Mouse (Mus musculus) limb, embryonic 11.5 days (tissue): ENCODE data around the gene Otulin. TPM values are rescaled to one million over a fixed set of nuclear protein-coding genes. Genes with fewer than 3 reads are reported as not detected.

Experiments
- ATAC-seq: fragments of 200-750 bp; cut with Nextera tagmentation; 2 replicates; pipeline ENCODE4 v1.8.0; 2017; ENCODE audit warnings: low read depth; ENCODE audit not compliant: insufficient number of reproducible peaks, low FRiP score, low TSS enrichment
- DNase-seq: peaks from one replicate; pipeline ENCODE4 v3.0.0-alpha.2; 2015; ENCODE audit warnings: low spot score
- H3K27ac ChIP-seq: fragments of 300-500 bp; sonication (generic); replicated peaks from 2 replicates; pipeline ENCODE4 v1.5.1; 2014; ENCODE audit warnings: low read depth, mild to moderate bottlenecking, low read length
- H3K27me3 ChIP-seq: fragments of 300-500 bp; sonication (generic); 2 replicates; pipeline ENCODE4 v1.6.1; 2014; ENCODE audit warnings: mild to moderate bottlenecking, low read length, mixed read lengths; ENCODE audit not compliant: control insufficient read depth, insufficient read depth
- H3K36me3 ChIP-seq: fragments of 300-500 bp; sonication (generic); 2 replicates; pipeline ENCODE4 v1.6.1; 2014; ENCODE audit warnings: mild to moderate bottlenecking, low read length, moderate library complexity, mixed read lengths; ENCODE audit not compliant: control insufficient read depth, insufficient read depth
- H3K4me1 ChIP-seq: fragments of 300-500 bp; sonication (generic); 2 replicates; pipeline ENCODE4 v1.6.1; 2014; ENCODE audit warnings: low read length, mixed read lengths; ENCODE audit not compliant: control insufficient read depth, insufficient read depth
- H3K4me2 ChIP-seq: fragments of 300-500 bp; sonication (generic); 2 replicates; pipeline ENCODE4 v1.6.1; 2014; ENCODE audit warnings: low read depth, mild to moderate bottlenecking, moderate library complexity; ENCODE audit not compliant: severe bottlenecking
- H3K4me3 ChIP-seq: fragments of 300-500 bp; sonication (generic); 2 replicates; pipeline ENCODE4 v1.5.1; 2014; ENCODE audit warnings: low read depth, low read length
- H3K9ac ChIP-seq: fragments of 300-500 bp; sonication (generic); 2 replicates; pipeline ENCODE4 v1.6.1; 2014; ENCODE audit warnings: mild to moderate bottlenecking, low read length
- H3K9me3 ChIP-seq: fragments of 300-500 bp; sonication (generic); 2 replicates; pipeline ENCODE4 v1.6.1; 2016; ENCODE audit warnings: low read length; ENCODE audit not compliant: control insufficient read depth
- WGBS: fragments of 180-500 bp; shearing (Covaris S2); extraction: QIAGEN DNeasy Blood & Tissue Kit; methylation state at CpG from one replicate; pipeline ENCODE4 v1.1.7; 2014; 5-methylcytosine and 5-hydroxymethylcytosine counted together
- polyA plus RNA-seq: library from polyadenylated mRNA; unstranded; fragments of >200 nt; fragmentation: Nextera tagmentation; extraction: Ambion mirVana; gene quantifications from 2 replicates; pipeline ENCODE4 v1.2.1, GENCODE M21; 2014

Gene Otulin
- polyA plus RNA-seq, 1 experiment from 2014 or later: 38.0 TPM

DNA sequence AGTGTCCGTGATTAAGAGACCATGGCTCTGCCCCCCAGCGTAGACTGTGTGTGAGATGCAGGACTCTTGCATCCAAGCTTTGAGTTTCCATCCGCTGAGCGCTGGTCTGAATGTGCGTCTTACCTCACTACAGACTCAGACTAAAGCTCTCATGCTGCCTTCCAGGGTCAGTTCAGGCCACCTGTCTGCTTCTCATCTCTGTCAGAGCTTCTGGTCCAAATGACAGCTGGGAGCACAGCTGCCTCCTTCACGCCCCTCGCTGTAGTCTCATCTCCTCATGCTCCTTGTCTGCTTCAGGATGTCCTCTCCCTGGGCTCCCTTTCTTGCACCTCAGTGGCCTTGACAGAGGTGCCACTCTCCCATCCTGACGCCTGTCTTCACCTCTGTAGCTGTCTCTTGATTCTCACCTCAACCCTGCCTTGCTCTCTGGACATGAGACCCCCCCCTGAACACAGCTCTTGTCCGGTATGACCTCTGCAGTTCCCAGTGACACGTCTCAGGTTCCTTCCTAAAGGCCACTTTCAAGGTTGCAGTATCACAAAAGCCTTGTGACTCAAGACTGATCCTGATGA lies 78.3 kb downstream of the Otulin start:
- Histone ChIP-seq H3K4me3 (no peak overlapping the region), H3K27me3 (no peaks in the 10 kb centered on the region), H3K4me2 (no peak overlapping the region), H3K9ac (no peak overlapping the region), H3K36me3 (no peaks in the 10 kb centered on the region), H3K9me3 (no peaks in the 10 kb centered on the region), H3K4me1 (peaks cover 4% of the 10 kb centered on the region; the same call in 1 of the 2 replicates), H3K27ac (no peak overlapping the region)
- DNase-seq (no peak), ATAC-seq (no peak)
- 81% methylated on average over 10 of the region's 10 CpGs for WGBS

DNA sequence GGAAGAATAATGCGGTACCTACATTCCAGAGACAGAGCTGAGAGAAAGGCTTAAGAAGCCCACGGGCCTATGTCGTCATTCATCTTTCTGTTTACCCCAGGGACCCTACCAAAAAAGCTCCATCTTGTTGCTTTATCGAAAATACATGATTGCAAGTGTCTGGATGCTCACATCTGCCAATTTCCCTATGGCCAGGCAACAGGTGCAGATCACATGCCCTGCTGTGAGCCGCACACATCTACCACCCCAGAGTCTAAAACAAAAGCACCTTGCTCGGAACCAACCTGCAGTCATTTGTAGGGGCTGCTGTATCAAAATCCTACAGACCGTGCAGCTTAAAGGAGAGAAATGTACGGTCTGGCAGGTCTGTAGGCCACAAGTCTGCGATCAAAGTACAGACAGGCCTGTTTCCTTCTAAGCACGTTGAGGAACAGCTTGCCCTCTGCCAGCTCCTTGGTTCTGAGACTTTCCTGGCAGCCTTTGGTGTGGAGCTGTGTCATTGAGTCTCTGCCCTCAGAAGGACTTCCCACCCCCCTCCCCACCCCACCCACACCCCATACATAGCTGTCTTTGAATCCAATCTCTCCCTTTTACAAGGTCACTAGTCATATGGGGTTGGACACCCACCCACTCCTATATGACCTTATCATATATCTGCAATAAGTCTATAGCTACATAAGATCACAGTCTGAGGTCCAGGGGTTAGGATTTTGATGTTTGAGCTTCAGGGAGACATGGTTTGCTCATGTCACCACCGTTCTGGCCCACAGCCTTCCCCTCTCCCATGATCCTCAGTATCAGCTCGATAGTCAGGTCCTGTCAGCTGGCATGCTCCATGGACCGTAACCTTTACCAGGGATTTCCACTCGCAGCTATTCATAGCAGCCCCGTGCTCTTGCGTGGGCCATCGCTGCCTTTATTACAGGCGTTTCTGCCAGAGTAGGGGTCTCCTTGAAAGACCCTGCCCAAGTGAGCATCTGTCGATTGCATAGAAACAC lies 79.1 kb downstream of the Otulin start:
- H3K27me3 ChIP-seq: no peaks in the 10 kb centered on the region
- H3K9me3 ChIP-seq: no peaks in the 10 kb centered on the region
- no peak overlapping the region for H3K27ac ChIP-seq
- no peaks in the 10 kb centered on the region for H3K36me3 ChIP-seq
- no peak overlapping the region for H3K9ac ChIP-seq
- 92% methylated on average over 19 of the region's 19 CpGs for WGBS
- no peak overlapping the region for H3K4me3 ChIP-seq
- DNase-seq: no peak
- no peak overlapping the region for H3K4me2 ChIP-seq
- H3K4me1 ChIP-seq: peaks cover 4% of the 10 kb centered on the region; the same call in 1 of the 2 replicates
- no peak for ATAC-seq

DNA sequence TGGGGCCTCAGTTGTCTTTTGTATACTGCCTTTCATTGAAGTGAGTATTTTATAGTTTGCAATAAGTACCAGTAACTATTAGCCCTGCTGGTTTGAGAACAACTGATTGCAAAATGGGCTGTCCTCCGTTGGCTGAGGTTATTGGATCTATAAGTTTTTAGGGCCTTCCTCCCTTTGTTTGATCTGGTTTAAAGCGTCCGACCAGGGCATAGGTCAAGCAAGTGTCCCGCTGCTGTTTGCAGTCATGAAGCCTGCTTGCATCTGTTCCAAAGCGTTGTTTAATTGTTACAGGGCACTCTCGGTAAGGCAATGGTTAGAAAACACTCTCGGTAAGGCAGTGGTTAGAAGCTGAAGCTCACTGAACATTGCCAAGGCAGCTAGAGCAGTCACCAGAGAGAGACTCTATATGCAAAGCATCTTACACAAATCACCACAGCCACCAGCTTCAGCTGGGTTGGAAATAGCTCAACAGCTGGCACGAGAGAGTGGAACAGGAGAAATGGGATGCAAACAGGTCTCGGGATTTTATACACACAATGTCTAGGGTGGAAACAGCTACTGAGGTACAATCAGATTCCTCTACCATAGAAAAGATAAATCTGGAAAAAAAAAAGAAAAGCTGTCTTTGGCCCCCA lies 80.0 kb downstream of the Otulin start:
- Histone ChIP-seq H3K4me2 (no peak overlapping the region), H3K4me1 (peaks cover 4% of the 10 kb centered on the region; the same call in 1 of the 2 replicates), H3K9me3 (no peaks in the 10 kb centered on the region), H3K9ac (no peak overlapping the region), H3K27me3 (no peaks in the 10 kb centered on the region), H3K36me3 (no peaks in the 10 kb centered on the region), H3K4me3 (no peak overlapping the region), H3K27ac (no peak overlapping the region)
- no peak for ATAC-seq
- 33% methylated on average over 9 of the region's 9 CpGs for WGBS
- DNase-seq: no peak

DNA sequence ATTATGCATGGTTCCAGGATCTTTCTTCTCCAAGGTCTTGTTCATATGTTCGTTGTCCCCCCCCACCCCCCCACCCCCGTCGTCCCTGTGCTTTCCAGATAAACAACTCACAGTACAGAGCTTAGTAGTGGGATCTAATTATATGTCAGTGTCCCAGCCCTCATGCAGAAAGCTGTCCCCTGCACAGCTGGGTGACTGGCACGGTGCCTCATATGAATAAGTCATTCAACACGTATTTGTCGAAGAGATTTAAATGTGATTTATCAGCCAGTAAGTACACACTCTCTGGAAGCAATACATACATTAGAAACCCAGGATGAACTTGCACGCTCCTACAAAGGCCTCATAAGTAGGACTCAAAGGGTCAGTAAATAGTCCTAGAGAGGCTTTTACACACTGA lies 80.6 kb downstream of the Otulin start:
- H3K9me3 ChIP-seq: no peaks in the 10 kb centered on the region
- no peaks in the 10 kb centered on the region for H3K36me3 ChIP-seq
- WGBS: 76% methylated on average over 7 of the region's 7 CpGs
- H3K27ac ChIP-seq: no peak overlapping the region
- H3K27me3 ChIP-seq: no peaks in the 10 kb centered on the region
- no peak overlapping the region for H3K4me3 ChIP-seq
- H3K4me2 ChIP-seq: no peak overlapping the region
- H3K4me1 ChIP-seq: peaks cover 4% of the 10 kb centered on the region; the same call in 1 of the 2 replicates
- no peak for ATAC-seq
- DNase-seq: no peak
- no peak overlapping the region for H3K9ac ChIP-seq

DNA sequence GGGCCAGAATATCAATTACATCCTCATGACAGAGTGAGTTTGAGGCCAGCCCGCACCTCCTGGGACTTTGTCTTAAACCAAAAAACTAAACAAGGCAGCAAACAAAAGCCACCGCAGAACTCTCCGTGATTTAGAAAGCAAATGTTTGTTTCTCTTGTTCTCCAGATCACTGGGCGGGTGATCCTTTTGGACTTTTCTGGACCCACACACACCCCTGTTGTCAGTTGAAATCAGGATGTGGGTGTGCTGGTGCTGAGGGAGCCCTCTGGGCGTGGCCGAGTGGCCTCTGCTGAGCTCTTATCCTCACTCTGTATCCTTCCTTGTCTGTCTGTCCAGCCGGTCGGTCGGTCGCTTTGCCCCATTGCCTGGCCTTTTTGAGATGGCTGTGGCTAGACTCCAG lies 81.4 kb downstream of the Otulin start:
- H3K27me3 ChIP-seq: no peaks in the 10 kb centered on the region
- ATAC-seq (no peak), DNase-seq (no peak)
- WGBS: 92% methylated on average over 10 of the region's 10 CpGs
- no peak overlapping the region for H3K9ac ChIP-seq
- no peak overlapping the region for H3K4me3 ChIP-seq
- no peaks in the 10 kb centered on the region for H3K9me3 ChIP-seq
- H3K4me1 ChIP-seq: peaks cover 4% of the 10 kb centered on the region; the same call in 1 of the 2 replicates
- no peak overlapping the region for H3K4me2 ChIP-seq
- no peak overlapping the region for H3K27ac ChIP-seq
- no peaks in the 10 kb centered on the region for H3K36me3 ChIP-seq

DNA sequence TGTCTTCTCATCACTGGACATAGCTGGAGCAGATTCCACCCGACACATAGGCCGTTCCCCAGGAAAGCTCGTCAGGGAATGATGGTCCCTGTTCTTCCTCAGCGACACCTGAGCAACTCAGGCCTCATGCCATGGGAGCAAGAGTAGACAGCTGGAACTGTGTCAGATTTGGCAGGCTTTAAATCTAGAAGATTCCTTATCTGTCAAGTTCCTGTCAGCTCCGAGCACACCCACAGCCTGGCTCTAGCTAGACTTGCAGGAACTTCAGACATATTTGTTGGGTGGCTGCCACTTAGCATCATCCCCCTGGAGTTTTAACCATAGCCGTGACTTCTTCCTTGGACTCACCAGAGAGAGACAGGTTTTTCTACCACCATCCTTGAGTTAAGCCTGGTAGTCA lies 82.4 kb downstream of the Otulin start:
- Histone ChIP-seq H3K27me3 (no peaks in the 10 kb centered on the region), H3K36me3 (no peaks in the 10 kb centered on the region), H3K9me3 (no peaks in the 10 kb centered on the region), H3K4me3 (no peak overlapping the region), H3K27ac (no peak overlapping the region), H3K4me1 (peaks cover 4% of the 10 kb centered on the region; the same call in 1 of the 2 replicates), H3K9ac (no peak overlapping the region), H3K4me2 (no peak overlapping the region)
- ATAC-seq: no peak
- 79% methylated on average over 6 of the region's 6 CpGs for WGBS
- DNase-seq: no peak

DNA sequence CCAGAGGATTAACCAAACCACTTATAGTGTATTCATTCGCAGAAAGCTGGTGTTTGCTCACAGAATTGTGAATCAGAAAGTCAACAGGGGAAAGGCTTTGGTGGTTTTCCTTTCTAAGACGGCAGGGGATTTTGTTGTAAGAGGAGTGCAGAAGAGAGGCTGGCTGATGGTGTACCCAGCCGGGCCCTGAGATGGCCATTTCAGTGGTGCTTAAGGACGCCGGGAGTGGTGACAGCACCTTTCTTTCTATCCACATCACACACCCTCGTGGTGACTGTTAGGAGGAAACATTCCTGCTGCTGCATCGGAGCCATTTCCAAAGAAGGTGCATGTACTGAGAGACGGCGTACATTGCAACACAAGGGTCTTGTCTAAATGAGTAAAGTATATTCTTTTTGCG lies 85.3 kb downstream of the Otulin start:
- Histone ChIP-seq H3K4me2 (no peak overlapping the region), H3K27me3 (no peaks in the 10 kb centered on the region), H3K4me3 (no peak overlapping the region), H3K9ac (no peak overlapping the region), H3K4me1 (peaks cover under 1% of the 10 kb centered on the region; the same call in 1 of the 2 replicates), H3K36me3 (no peaks in the 10 kb centered on the region), H3K27ac (no peak overlapping the region), H3K9me3 (no peaks in the 10 kb centered on the region)
- WGBS: 91% methylated on average over 10 of the region's 10 CpGs
- ATAC-seq (no peak), DNase-seq (no peak)

DNA sequence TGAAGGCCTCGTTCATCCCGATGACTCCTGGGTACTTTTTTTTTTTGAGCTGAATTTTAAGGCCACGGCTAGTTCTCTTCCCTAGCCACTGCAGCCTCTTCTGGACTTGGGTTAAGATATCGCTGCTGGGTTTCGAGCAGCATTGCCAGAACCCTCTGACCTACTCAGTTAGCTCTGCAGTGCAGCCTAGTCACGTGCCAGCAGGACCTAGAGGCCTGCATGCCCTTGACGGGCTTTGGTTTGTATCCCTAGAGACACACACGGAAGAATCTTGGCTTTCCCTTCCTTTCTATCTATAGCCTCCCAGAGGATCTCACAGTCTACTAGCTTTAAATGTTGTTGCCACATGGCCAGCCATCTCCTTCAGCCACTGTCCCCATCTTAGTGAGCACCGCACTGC lies 90.7 kb downstream of the Otulin start:
- Histone ChIP-seq H3K27me3 (no peaks in the 10 kb centered on the region), H3K27ac (no peak overlapping the region), H3K9me3 (no peaks in the 10 kb centered on the region), H3K4me3 (no peak overlapping the region), H3K9ac (no peak overlapping the region), H3K4me2 (no peak overlapping the region), H3K36me3 (no peaks in the 10 kb centered on the region), H3K4me1 (no peaks in the 10 kb centered on the region)
- DNase-seq (no peak), ATAC-seq (no peak)
- WGBS: 91% methylated on average over 9 of the region's 9 CpGs
